Mouse (Mus musculus) forebrain, embryonic 16.5 days (tissue): ENCODE measurements around the gene Gm8994. TPM values are rescaled to one million over a fixed set of nuclear protein-coding genes. Genes with fewer than 3 reads are reported as not detected.
A peak's percentile ranks its signal among the peaks of the same experiment; 100 is the strongest.

Source experiments
- ATAC-seq: fragments of 200-750 bp; cut with Nextera tagmentation; 2 replicates; pipeline ENCODE4 v1.8.0; 2017; ENCODE audit warnings: mild to moderate bottlenecking, moderate library complexity
- H3K27ac ChIP-seq: fragments of 300-500 bp; sonication (generic); 2 replicates; pipeline ENCODE4 v1.5.1; 2014; ENCODE audit warnings: low read length, control low read depth
- H3K27me3 ChIP-seq: fragments of 300-500 bp; sonication (generic); replicated peaks from 2 replicates; pipeline ENCODE4 v1.6.1; 2014; ENCODE audit warnings: low read length; ENCODE audit not compliant: control insufficient read depth, insufficient read depth
- H3K36me3 ChIP-seq: fragments of 300-500 bp; sonication (generic); 2 replicates; pipeline ENCODE4 v1.6.1; 2014; ENCODE audit not compliant: control insufficient read depth, insufficient read depth
- H3K4me1 ChIP-seq: fragments of 300-500 bp; sonication (generic); replicated peaks from 2 replicates; pipeline ENCODE4 v1.6.1; 2014; ENCODE audit warnings: low read length; ENCODE audit not compliant: control insufficient read depth, insufficient read depth
- H3K4me2 ChIP-seq: fragments of 300-500 bp; sonication (generic); 2 replicates; pipeline ENCODE4 v1.6.1; 2014; ENCODE audit warnings: mild to moderate bottlenecking, low read length, control low read depth
- H3K4me3 ChIP-seq: fragments of 300-500 bp; sonication (generic); replicated peaks from 2 replicates; pipeline ENCODE4 v1.5.1; 2014; ENCODE audit warnings: mild to moderate bottlenecking, low read length, control low read depth
- H3K9ac ChIP-seq: fragments of 300-500 bp; sonication (generic); replicated peaks from 2 replicates; pipeline ENCODE4 v1.6.1; 2014; ENCODE audit warnings: low read depth, low read length, control low read depth
- H3K9me3 ChIP-seq: fragments of 300-500 bp; sonication (generic); 2 replicates; pipeline ENCODE4 v1.6.1; 2016; ENCODE audit warnings: low read length; ENCODE audit not compliant: control insufficient read depth
- WGBS: fragments of 180-500 bp; shearing (Covaris S2); extraction: QIAGEN DNeasy Blood & Tissue Kit; methylation state at CpG from one replicate; pipeline ENCODE4 v1.1.7; 2014; 5-methylcytosine and 5-hydroxymethylcytosine counted together
- polyA plus RNA-seq: library from polyadenylated mRNA; unstranded; fragments of >200 nt; fragmentation: Nextera tagmentation; extraction: Ambion mirVana; gene quantifications from 2 replicates; pipeline ENCODE4 v1.2.1, GENCODE M21; 2015

The Gm8994 gene
- polyA plus RNA-seq, 1 experiment from 2014 or later, result not detected

GRCm38 (mm10) chr6:136347053-136347452 lies 19.7 kb downstream of the Gm8994 start:
- H3K4me2 ChIP-seq, result no peak overlapping the region
- H3K36me3 ChIP-seq, result no peaks in the 10 kb centered on the region
- no peaks in the 10 kb centered on the region for H3K9me3 ChIP-seq
- WGBS, result 53% methylated on average over 5 of the region's 5 CpGs
- H3K4me3 ChIP-seq, result no peak overlapping the region
- no peak for ATAC-seq
- H3K27ac ChIP-seq, result no peak overlapping the region
- no peaks in the 10 kb centered on the region for H3K4me1 ChIP-seq
- H3K9ac ChIP-seq, result no peak overlapping the region
- H3K27me3 ChIP-seq, result no peaks in the 10 kb centered on the region

DNA sequence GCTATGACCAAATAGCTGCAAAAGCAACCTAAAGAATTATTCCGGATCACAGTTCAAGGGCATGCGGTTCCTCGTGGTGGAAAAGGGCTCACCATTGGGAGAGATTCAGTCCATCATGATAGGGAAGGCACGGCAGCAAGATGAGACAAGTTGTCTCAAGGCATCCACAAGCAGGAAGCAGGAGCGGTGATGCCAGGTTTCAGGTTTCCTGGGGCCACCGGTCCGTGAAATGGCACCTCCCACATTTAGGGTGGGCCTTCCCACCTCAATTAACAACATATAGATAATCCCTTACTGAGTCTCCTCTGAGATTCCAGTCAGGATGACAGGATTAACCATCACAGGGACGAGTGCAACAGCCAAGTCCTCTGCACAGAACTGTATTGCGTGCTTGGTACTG lies 20.3 kb downstream of the Gm8994 start:
- Histone ChIP-seq H3K27me3 (no peaks in the 10 kb centered on the region), H3K4me3 (no peak overlapping the region), H3K4me1 (no peaks in the 10 kb centered on the region), H3K27ac (no peak overlapping the region), H3K36me3 (no peaks in the 10 kb centered on the region), H3K4me2 (no peak overlapping the region), H3K9me3 (no peaks in the 10 kb centered on the region), H3K9ac (no peak overlapping the region)
- no peak for ATAC-seq
- WGBS, result 58% methylated on average over 9 of the region's 9 CpGs

- H3K9me3 ChIP-seq, result no peaks in the 10 kb centered on the region
- ATAC-seq, result peak; percentile 75
- 41% methylated on average over 11 of the region's 11 CpGs for WGBS
- no peak overlapping the region for H3K9ac ChIP-seq
- 0 out of 2 replicates have a peak, but pooled peaks cover 3% of the 10 kb centered on the region for H3K4me1 ChIP-seq
- H3K4me3 ChIP-seq, result no peak overlapping the region
- no peak overlapping the region for H3K4me2 ChIP-seq
- H3K36me3 ChIP-seq, result no peaks in the 10 kb centered on the region
- peak overlapping the region; percentile 27; the same call in 1 of the 2 replicates for H3K27ac ChIP-seq
- no peaks in the 10 kb centered on the region for H3K27me3 ChIP-seq
Measured at GRCm38 (mm10) chr6:136353399-136354184, 26.3 kb downstream of the Gm8994 start.

GRCm38 (mm10) chr6:136358471-136358870 lies 31.1 kb downstream of the Gm8994 start:
- Histone ChIP-seq H3K4me1 (0 out of 2 replicates have a peak, but pooled peaks cover 1% of the 10 kb centered on the region), H3K9me3 (no peaks in the 10 kb centered on the region), H3K36me3 (no peaks in the 10 kb centered on the region), H3K27me3 (no peaks in the 10 kb centered on the region), H3K27ac (no peak overlapping the region), H3K4me3 (no peak overlapping the region), H3K9ac (no peak overlapping the region), H3K4me2 (no peak overlapping the region)
- 64% methylated on average over 5 of the region's 5 CpGs for WGBS
- ATAC-seq, result no peak

DNA sequence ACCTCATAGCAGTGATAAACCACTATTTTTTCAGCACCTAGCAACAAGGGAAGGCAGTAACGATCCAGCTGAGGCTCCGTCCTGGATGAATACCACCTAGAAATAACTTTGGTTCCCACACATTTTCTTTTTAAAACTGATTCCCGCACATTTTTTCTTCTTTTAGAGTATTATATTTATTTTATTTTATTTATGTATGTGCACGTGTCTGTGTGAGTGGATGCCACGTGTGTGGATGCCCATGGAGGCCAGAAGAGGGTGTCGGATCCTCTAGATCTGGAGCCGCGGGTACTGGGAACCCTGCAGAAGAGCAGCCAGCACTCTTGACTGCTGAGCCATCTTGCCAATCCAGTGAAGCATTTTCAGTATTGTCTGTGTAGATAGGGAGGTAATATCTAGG lies 36.0 kb downstream of the Gm8994 start:
- H3K4me3 ChIP-seq, result no peak overlapping the region
- H3K9ac ChIP-seq, result no peak overlapping the region
- peaks cover 10% of the 10 kb centered on the region for H3K4me1 ChIP-seq
- no peaks in the 10 kb centered on the region for H3K36me3 ChIP-seq
- no peak overlapping the region for H3K27ac ChIP-seq
- no peaks in the 10 kb centered on the region for H3K27me3 ChIP-seq
- WGBS, result 83% methylated on average over 8 of the region's 8 CpGs
- no peak for ATAC-seq
- H3K4me2 ChIP-seq, result no peak overlapping the region
- H3K9me3 ChIP-seq, result no peaks in the 10 kb centered on the region

DNA sequence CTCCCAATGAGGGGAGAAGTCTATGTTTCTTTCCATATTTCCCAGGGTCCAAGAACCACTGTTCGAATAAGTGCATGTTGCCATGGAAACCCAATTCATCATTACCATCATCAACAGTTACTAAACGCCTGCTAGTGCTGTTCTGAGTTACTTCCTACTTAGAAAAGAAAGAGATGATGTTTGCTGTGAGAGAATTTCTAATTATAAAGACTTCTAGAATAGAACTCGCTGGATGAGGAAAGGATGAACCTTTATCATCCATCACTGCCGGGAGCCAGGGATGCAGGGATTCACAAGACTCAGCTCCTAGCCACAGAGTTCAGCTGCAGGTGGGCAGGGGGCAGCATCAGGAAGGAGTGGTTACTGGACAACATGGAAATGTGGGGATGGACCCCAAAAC lies 36.7 kb downstream of the Gm8994 start:
- Histone ChIP-seq H3K36me3 (no peaks in the 10 kb centered on the region), H3K27me3 (no peaks in the 10 kb centered on the region), H3K9ac (no peak overlapping the region), H3K9me3 (no peaks in the 10 kb centered on the region), H3K4me2 (no peak overlapping the region), H3K4me3 (no peak overlapping the region), H3K4me1 (peaks cover 10% of the 10 kb centered on the region), H3K27ac (no peak overlapping the region)
- 61% methylated on average over 4 of the region's 4 CpGs for WGBS
- ATAC-seq, result no peak

DNA sequence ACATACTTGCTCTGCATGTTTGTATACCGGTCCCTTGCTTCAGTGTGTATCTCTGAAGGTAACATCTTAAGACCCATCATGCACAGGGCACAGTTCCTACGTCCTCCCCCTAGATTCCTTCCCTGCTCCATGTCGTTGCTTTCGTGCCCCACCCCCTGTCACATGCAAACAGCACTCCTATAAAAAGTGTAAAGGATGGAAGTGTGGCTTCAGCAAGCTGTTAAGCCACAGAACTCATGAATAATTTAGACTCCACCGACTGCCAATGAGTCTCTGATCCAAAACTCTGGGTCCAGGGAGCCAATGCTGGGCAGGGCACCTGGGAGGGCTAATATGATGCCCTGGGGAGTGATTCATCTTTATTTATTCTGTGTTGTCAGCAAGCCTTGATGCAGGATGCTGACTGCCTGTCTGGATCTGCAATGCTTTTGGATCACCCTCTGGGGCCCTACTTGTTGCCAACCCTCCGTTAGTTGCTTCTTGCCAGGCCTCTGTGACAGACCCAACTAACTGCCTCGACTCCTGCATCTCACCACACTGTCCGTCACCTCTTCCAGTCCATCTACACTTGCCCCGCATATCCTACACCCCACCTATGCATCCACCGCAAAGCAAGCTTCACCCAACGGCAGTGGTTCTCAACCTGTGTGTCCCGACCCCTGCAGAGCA lies 37.2 kb downstream of the Gm8994 start:
- Histone ChIP-seq H3K4me3 (no peak overlapping the region), H3K4me1 (peaks cover 10% of the 10 kb centered on the region), H3K9me3 (no peaks in the 10 kb centered on the region), H3K27ac (0 out of 2 replicates have a peak overlapping the region, but pooled peaks have one; percentile 20), H3K4me2 (no peak overlapping the region), H3K27me3 (no peaks in the 10 kb centered on the region), H3K36me3 (no peaks in the 10 kb centered on the region), H3K9ac (no peak overlapping the region)
- 66% methylated on average over 12 of the region's 12 CpGs for WGBS
- ATAC-seq, result peak; percentile 82

DNA sequence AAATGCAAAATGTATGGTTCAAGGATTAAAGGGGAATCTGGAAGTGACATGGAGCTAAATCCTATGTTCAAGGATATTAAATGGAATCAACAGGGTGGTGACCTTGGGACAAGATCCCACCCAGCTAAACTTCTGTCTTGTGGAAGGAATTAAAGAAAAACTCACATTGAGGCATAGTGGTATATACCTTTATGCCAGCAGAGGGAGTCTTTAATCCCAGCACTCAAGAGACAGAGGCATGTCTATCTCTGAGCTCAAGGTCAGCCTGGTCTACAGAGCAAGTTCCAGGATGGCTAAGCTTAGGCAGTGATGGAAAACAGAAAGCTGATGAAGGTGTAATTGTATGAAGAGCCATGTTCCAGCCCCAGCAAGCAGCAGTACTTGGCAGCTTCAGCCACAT lies 48.8 kb downstream of the Gm8994 start:
- H3K4me2 ChIP-seq, result no peak overlapping the region
- H3K4me1 ChIP-seq, result no peaks in the 10 kb centered on the region
- no peaks in the 10 kb centered on the region for H3K36me3 ChIP-seq
- no peak overlapping the region for H3K27ac ChIP-seq
- H3K4me3 ChIP-seq, result no peak overlapping the region
- no peaks in the 10 kb centered on the region for H3K9me3 ChIP-seq
- no peak for ATAC-seq
- no peak overlapping the region for H3K9ac ChIP-seq
- no peaks in the 10 kb centered on the region for H3K27me3 ChIP-seq
